Mouse (Mus musculus) layer of hippocampus, adult 11-12 months (tissue): ENCODE measurements at regions not wholly inside any gene's neighbourhood (a gene's known extent, or its start where the extent isn't known, plus 50 kb on each side); places are given as distances from the start of the nearest gene placed in this dataset.
A peak's percentile ranks its signal among the peaks of the same experiment; 100 is the strongest.

ENCODE experiments used
- DNase-seq: peaks from one replicate; pipeline ENCODE4 v3.0.0; 2022; ENCODE audit warnings: low spot score

DNA sequence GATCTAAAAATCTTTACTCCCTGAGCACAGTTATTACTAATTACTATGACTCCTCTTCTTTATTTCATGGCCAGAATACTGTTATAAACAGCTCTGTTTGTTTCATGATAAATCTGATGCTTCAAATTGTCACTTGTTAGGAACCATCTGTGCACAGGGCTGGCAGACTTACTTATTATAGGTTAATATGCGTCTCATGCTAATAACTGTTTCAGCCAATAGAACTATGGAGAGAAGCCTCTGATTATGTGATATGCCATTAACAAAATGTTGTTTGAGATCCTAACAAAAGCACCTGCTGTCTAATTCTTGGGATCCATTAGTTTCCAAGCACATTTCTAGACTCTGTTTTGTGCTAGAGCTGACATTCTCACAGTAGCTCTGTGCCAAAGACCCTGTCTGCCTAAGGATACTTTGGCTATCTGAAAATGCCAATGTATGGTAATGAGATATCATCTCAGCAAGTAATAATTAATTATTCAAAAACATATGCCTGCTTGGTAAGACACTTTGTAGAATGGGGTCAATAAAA, 318.1 kb downstream of the Grb14 start:
- DNase-seq = peak; percentile 10

DNA sequence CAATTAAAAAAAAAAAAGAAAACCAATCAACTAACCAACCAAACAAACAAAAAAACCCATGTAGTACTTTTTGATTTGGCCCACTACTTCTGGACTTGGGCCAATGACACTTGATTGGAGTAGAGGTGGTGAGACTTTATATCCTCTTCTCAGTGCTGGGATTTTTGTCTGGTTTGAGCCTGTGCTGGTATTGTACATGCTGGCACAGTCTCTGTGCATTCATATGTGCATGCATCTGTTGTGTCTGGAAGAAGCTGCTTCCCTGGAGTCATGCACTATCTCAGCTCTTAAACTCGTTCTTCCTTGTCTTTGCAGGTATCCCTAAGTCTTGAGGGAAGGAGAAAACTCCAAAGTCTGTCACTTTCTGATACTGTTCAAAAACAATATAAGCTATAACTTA, 328.8 kb downstream of the Grb14 start:
- DNase-seq = peak; percentile 25

DNA sequence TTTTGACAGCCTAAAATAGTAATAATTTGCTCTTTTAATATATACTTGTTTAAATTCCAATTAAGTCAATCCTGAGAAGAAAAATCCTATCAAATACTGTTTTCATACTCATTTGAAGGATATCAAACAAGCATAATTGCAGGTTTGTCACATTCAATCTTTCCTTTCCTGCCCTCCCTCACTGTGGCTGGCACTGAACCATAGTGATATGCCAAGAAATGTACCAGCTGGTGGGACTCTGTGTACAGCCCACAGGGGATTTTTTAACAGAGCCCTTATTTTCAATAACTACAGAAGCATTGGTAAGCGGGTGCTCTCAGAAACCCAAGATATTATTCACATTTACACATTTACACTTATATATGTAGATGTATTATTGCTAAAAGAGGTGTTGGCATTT, 333.3 kb downstream of the Grb14 start:
- peak; percentile 13 for DNase-seq

DNA sequence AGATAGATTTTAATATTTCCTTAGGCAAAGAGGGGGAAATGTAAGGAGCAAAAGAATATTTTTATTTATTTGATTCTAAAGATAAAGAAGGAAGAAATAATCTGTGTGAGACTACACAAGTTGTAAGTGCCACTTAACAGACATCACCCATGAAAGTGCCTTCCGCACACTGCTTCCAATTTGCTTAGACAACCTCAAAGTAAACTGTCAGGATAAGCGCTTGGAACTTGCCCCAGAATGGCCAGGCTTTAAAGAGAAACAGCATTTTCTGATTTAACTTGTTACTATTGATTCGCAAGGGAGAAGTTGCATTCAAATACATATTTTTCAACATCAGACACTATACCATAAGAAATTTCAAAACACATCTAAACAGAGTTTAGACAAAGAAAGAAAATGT, 333.8 kb downstream of the Grb14 start:
- no peak for DNase-seq

GRCm38 (mm10) chr2:64686781-64687180, 338.0 kb downstream of the Grb14 start:
- no peak for DNase-seq

- DNase-seq = no peak
Measured at GRCm38 (mm10) chr2:64649614-64650013, 375.2 kb downstream of the Grb14 start.

GRCm38 (mm10) chr2:64616931-64617330, 407.9 kb downstream of the Grb14 start:
- DNase-seq = no peak

GRCm38 (mm10) chr2:64606864-64607263, 417.9 kb downstream of the Grb14 start:
- DNase-seq = no peak

GRCm38 (mm10) chr2:64582258-64582657, 442.5 kb downstream of the Grb14 start:
- no peak for DNase-seq

- no peak for DNase-seq
Measured at GRCm38 (mm10) chr2:64536032-64536431, 438.2 kb upstream of the Fign start.

DNA sequence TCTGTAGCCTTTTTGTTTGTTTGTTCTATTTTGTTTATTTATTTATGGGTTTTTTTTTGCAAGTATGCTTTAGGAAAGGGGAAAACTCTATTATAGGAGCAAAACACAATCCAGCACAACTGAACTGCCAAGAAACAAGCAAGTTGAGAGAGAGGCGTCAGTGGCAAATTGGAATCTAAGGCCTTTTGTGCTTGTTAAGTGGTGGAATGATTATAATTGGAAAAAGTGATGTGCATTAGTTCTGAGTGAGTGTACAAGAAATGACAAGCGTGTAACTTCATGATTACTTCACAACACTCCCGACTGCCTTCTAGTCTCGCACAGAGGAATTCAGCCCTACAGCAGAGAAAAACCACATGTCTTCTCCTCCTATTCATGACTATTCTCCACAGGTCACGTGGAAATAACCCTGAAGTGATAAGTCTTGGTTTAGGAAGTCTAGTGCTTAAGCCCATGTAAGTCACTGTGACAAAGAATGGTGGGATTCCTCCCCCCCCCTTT, 437.6 kb upstream of the Fign start:
- DNase-seq = no peak

GRCm38 (mm10) chr2:64534869-64535268, 437.0 kb upstream of the Fign start:
- DNase-seq = no peak

- DNase-seq = no peak
Measured at GRCm38 (mm10) chr2:64534344-64534743, 436.5 kb upstream of the Fign start.

DNA sequence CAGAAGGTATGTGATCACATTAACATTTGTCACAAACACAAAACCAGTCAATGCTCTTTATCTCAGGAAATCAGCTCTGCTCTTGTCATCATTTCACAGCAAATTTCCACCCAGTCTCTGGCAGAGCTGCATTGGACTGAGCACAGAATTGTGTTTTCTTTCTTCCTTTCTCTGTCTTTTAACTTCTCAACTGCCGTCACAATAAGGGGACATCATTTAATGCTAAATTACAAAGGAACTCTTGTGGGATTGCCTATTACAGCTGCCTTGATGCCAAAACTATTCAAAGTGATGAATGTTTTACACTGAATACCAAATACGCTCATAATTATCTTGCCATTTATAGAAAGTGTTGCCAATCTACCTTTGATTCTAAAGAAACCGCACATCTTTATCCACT, 424.9 kb upstream of the Fign start:
- no peak for DNase-seq

- DNase-seq = no peak
Measured at GRCm38 (mm10) chr2:64522233-64522632, 424.4 kb upstream of the Fign start.

GRCm38 (mm10) chr2:64495725-64496124, 397.9 kb upstream of the Fign start:
- no peak for DNase-seq

GRCm38 (mm10) chr2:64466412-64466970, 368.7 kb upstream of the Fign start:
- DNase-seq = no peak

DNA sequence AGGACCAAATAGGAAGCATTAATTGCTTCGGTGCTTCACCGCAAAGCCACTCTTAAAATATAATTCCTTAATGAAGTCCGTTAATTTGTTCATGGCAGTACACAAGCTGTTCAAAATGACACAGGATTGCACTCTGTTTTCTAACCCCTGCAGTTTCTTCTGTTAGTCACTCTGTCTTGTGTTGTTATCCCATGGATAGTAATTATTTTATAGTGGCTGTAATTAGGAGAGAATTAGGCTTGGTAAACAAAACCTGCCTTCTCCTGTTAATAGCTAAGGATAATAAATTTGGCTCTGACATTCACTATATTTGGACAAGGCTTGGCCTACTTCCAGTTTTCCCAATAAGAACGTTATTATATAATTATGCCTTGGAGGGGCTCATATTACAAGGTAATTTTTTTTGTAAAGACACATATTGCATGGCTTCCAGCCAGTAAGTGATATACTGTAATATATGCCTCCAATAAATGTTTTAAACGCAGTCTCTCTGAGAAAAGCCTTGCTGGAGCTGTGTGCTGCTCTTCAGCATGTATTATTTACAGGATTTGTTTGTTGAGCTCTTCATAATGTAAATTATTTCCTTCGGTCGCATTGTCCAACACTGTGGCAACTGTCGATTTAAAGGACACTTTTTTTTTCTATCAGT, 364.8 kb upstream of the Fign start:
- no peak for DNase-seq

GRCm38 (mm10) chr2:64462041-64462440, 364.2 kb upstream of the Fign start:
- DNase-seq = no peak

DNA sequence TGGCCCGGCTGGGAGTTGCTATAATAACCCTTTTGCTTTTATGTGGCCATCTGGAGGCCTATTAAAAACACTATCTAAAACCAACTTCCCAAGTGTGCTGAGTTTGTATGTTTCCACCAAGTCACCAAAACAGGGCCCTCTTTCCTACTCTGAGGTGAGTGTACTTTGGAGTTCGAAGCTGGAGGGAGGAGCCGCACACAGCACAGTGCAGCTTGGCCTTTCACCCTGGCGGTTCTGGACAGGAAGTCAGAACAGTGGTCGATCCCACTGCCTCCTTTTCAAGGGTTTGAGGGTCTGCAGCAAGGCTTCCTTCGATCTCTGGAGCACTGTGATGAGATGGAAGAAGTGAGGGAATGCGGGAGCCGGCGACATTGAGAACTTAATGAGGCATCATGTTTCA, 363.8 kb upstream of the Fign start:
- no peak for DNase-seq

GRCm38 (mm10) chr2:64458171-64458570, 360.3 kb upstream of the Fign start:
- DNase-seq = peak; percentile 49

DNA sequence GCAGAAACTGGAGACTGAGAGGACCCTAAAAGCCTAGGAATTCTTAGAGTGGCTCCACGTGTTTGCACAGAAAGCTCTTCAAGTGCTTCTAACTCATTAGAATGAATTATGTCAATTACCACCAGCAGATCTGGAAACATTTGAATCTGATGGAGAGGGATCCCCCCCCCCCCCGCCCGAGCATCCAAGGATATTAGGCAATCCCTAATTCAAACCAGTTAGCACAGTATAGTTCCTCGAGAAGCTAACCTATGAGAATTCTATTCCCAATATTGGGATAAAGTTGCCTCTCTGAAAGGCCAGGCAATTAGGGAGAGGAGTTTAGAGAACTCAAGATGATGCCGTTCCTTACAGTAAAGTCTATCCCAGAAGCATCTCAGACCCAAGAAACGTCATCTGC, 354.9 kb upstream of the Fign start:
- no peak for DNase-seq

DNA sequence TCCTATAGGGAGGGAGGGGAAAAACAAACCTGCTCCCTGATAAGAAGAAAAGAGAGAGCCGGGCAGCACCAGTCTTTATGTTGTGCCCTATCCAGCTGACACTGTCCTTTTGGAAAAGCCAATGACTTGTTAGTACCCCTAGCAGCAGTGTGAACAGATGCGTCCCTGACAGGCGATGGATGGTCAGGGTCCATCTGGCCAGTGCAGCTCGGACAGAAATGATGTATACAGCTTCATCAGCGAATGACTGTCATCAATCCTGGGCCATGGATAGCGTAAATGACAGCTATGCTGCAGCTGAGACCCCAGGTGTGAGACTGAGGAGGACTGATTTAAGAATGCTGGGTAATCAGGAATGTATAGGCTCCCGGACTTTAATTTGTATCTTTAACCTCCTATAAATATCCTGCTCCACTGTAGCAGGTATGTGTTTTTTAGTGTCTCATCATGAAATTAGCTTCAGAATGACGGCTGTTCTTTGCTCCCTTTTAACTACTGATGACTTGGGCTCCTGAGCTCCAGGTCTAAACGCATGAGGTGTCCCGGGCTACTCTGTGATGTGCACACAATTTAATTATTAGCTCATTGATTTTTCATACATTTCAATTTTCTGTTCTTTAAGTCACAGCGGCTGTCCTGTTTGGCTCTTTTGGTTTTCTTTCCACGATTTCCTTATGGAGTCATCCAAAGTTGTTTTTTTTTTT, 353.9 kb upstream of the Fign start:
- DNase-seq = no peak
